Mouse (Mus musculus): Measurements from ENCODE around the gene Trim37.

The Trim37 gene

DNA sequence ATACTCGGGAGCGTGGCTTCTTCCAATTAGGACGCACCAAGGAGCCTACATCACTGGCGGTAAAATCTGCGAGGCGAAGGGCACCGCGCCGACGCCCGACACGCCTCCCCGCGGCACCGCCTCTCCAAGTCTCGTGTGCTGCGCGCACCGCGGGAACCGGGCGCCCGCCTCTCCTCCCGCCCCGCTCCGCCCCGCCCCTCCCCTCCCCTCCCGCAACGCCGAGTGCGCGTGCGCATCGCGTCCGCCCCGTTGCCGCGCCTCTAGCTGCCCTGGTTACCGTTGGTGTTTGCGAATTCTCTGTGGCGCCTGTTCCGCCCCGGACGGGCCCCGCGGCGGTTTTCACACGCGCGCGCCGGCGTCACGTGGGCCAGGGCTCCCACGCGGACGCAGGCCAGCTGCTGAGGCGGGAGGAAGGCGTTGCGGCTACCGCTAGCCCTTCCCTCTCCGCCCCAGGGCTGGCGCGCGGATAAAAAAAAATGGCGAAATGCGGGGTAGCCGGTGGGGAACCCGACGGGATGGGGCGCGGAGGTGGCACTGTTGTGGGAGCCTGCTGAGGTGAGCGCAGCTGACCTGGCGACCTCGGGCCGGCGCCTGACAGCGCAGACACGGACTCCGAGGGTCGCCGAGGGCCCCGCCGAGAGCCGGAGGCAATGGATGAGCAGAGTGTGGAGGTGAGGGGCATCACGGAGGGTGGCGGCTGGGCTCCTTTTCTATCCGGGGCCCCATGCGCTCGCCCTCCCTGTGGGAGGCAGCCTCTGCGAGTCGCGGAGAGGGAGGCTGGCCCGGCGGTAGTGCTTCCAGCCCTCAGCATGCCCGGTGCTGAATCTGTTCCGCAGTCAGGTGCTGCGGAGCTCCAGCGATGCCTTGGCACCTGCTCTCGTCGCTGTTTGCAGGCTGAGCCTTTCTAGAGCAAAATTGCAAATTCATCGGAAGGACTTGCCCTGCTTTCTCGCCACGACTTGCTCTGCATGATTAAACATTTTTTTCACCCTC, at the start of gene Trim37:
Trim37 (plus strand) TSS at position 254 of the 993 bp plus-strand sequence.
- peak; percentile 88 to 94 for DNase-seq

- no peak for DNase-seq
These were observed 43.2 kb upstream of the Trim37 start for GRCm38 (mm10) chr11:87083712-87084111.

- no peak for DNase-seq
These were observed 41.4 kb upstream of the Trim37 start for GRCm38 (mm10) chr11:87085461-87085860.

DNA sequence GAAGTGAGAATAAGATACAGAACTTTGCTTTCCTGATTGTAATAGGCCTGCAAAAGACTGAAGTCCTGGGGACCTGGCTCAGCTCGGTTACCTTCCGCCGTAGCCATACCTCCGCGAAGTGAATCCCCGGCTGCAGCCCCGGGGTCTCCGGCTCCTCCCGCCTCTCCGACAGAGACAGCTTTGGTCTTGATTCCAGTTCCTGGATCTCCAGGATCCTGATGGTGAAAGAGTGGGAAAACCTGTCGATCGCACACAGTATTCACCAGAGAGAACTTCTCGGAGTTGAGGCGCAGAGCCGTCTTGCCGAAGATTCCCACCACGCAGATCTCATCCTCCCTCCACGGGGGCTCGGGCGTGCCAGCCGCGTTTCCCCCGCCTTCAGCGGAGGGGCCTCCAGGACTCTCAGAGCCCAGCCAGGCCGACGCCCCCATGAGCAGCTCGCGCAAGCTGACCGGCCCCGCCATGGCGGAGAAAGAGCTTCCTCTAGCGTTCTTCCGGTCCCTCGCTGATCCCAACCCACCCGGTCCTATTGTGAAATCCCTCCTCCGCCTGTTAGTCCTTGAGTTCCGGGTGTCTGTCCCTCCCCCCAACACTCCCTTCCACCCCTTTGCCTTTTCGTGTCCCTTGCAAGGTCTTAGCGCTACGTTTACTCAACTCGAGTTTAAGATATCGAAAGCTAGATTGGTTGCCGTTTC, 40.4 kb upstream of the Trim37 start, which contains the start of gene Smg8:
Smg8 (minus strand) TSS at position 485 of the 695 bp plus-strand sequence.
- DNase-seq: peak; percentile 84 to 88

DNA sequence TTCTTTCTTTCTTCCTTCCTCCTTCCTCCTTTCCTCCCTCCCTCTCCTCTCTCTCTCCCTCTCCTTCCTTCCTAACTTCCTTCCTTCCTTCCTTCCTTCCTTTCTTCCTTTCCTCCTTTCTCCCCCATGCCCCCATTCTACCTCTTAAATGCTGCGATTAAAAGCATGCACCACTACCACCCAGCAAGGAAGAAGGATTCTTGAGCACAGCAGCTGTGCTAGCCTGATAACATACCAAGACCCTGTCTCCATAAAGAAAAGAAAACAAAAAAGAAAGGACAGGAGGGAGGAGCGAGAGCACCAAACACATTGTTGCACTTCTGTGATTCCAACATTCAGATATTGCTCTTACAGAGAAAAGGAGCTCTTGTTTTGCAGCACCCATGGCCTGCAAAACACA, 39.7 kb upstream of the Trim37 start:
- DNase-seq: no peak

GRCm38 (mm10) chr11:87108409-87108754, 18.5 kb upstream of the Trim37 start, which contains the start of gene Prr11:
Prr11 (minus strand) TSS chr11:87108708.
- DNase-seq: no peak

GRCm38 (mm10) chr11:87108755-87109518, 17.9 kb upstream of the Trim37 start, which contains the start of gene Ska2:
Ska2 (plus strand) TSS chr11:87109234.
- DNase-seq: peak; percentile 98

- peak; percentile 44 to 54 for DNase-seq
These were observed 17.2 kb upstream of the Trim37 start for GRCm38 (mm10) chr11:87109519-87110171.

DNA sequence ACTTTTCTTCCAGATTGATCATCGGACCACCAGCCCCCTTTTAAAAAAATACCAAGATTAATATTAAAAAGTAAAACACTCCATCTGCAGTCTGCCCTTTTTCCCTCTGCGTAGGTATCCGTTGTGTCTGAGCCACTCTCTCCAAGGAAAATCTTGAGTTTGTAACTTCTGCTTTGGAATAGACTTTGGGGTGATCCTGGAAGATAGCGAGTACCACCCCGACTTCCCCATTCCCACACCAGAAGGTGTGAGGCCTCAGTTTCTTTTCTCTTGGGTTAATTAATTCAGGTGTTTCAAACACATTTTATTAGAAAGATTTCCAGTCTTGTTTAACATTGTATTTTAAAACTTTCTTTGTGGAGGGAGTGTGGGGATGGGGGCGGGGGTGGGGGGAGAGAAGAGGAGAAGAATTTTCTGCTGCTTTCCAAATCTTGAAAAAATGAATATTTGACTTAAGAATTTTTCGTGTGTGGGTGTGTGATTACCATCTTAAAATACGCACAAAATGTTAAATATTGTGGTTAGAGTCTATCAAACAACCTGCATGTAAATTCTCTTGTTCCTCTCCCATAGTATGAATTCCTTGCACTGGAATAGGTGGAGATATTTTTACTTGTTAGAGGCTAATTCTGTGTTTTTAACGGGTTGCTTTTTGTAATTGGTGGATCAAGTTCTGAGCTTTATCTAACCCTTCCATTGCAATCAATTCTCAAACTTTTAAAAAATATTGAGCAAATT, 16.5 kb upstream of the Trim37 start:
- no peak for DNase-seq

- DNase-seq: no peak
These were observed 5.0 kb upstream of the Trim37 start for GRCm38 (mm10) chr11:87121864-87122263.

DNA sequence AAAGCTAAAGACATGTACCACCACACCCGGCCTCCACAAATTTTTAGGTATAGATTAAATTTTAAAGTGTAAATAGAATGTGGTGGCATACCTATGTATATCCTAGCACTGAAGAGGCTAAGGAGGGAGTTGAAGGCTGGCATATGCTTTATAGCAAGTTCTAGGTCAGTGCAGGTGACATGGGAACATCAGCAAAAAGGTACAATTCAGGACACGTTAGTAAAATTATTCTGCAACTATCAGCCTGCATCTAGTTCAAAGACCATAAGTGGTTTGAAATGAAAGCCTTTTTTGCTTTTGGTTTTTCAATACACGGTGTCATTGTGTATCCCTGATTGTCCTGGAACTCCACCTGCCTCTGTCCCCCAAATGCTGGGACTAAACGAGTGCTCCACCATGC, 1.3 kb upstream of the Trim37 start:
- no peak for DNase-seq

GRCm38 (mm10) chr11:87126281-87126823, 525 bp upstream of the Trim37 start:
- peak in 1 of 2 experiments; percentile 25 for DNase-seq

- peak in 1 of 2 experiments; percentile 22 for DNase-seq
These were observed 9.4 kb downstream of the Trim37 start for GRCm38 (mm10) chr11:87136233-87136632.

GRCm38 (mm10) chr11:87158012-87158411, 31.1 kb downstream of the Trim37 start:
- DNase-seq: no peak

DNA sequence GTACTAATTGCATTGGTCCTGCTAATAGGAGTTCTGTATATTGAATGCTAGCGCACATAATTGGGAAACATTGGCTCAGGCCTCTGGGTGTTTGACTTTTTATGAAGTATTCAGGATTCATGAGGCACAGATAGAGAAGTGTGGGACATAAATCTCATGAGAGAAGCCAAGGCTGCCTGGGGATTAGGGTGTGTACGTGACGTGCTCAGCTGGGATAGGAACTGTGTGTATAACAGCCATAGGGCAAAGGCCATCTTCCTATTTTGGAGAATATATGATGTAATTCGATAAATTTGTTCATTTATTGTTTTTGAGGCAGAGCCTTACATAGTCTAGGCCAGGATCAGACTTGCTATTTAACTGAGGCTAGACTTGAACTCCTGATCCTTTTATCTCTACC, 35.8 kb downstream of the Trim37 start:
- no peak for DNase-seq

GRCm38 (mm10) chr11:87163751-87164150, 36.9 kb downstream of the Trim37 start:
- no peak for DNase-seq

DNA sequence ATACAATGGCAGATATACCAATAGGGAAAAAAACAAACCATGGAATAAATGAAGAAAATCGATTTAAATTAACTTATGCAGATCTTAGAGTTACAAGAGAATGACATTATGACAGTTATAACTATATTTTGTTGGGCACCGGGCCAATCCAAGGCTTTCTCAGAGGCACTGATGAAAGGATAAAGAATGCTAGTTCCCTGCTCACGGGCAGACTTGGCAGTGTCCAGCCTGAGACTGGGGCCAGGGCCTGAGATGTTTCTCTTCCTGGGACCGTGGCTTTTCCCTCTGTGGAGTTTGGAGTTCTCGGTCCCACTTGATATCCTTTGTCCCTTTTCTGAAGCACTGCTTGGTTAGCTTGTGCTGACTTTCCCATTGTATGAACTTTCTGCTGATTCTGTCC, 46.7 kb downstream of the Trim37 start:
- peak; percentile 2 to 7 for DNase-seq

DNA sequence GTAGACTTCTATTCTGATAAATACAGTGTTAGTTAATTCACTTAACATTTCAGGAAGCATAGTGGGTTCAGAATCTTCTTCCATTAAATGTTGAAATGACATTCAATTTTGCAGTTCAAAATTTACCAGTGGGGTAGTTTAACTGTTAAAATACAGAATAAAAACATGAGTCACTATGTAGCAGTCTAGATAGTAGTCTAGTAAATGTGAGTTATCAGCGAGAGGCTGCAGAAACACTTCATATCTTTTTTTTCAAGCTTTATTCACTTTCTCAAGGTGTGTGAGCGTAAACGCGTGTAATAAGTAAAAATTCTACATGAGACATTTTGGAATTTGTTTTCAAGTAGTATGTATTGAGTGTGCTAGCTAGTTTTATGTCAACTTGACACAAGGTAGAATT, 48.2 kb downstream of the Trim37 start:
- DNase-seq: no peak

DNA sequence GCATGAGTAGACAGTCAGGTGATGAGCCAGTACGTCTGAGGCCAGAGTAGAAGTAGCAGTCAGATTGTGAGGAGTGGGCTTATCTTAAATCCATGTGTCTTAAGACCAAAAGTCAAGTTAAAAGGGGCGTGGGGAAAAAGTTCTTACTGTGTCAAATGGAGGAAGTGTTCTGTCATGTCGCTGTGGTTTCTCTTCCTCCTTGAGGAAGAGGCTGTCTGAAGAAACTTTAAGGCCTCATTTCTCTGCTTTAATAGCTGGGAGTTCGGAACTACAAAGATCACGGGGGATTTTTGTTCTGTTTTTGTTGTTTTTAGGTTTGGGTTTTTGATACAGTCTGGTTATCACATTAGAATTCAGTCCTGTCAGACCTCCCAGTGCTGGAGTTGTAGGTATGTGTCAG, 85.4 kb downstream of the Trim37 start:
- DNase-seq: no peak

- DNase-seq: peak; percentile 61 to 64
These were observed 95.8 kb downstream of the Trim37 start for GRCm38 (mm10) chr11:87222686-87223085.

DNA sequence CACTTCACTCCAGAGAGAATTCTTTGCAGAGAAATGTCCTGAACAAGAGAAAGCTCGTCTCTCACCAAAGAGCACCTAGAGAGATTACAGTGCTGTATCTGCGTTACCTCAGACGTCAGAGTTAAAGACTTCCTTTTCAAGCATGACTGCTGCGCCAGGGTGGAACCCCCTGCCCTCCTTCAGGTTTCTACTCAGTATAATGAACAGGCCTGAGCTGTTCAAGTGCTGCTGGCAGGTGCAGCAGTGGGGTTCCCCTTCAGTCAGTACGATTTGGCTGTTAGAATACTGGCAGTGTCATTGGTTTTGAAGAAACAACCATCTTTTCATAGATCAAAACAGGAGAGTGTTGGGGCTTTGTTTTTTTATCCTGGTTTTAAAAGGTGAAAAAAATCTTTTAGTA, 100.2 kb downstream of the Trim37 start:
- DNase-seq: no peak

Data from cerebellum, postnatal 10 days (tissue).